Mouse (Mus musculus) adrenal gland, postnatal 36 days (tissue): ENCODE results near the gene Pdzd2. TPM values are rescaled to one million over a fixed set of nuclear protein-coding genes. Genes with fewer than 3 reads are reported as not detected.

Experiments
- DNase-seq, 2 experiments: peaks; one replicate each; pipeline ENCODE4 v3.0.0; 2021; ENCODE audit warnings: mixed read lengths in 1 of 2
- total RNA-seq, 2 experiments: library from RNA; stranded (reverse); gene quantifications; 2 replicates each; pipeline ENCODE4 v1.2.3; 2021

Gene Pdzd2
- total RNA-seq, 2 experiments from 2014 or later, result 11.1 to 15.9 TPM

GRCm38 (mm10) chr15:12732613-12733012 lies 7.1 kb downstream of the Pdzd2 start:
- no peak for DNase-seq

GRCm38 (mm10) chr15:12728381-12728780 lies 11.3 kb downstream of the Pdzd2 start:
- DNase-seq, result no peak

GRCm38 (mm10) chr15:12725256-12725655 lies 14.5 kb downstream of the Pdzd2 start:
- no peak for DNase-seq

- no peak for DNase-seq
These were observed 17.8 kb downstream of the Pdzd2 start for GRCm38 (mm10) chr15:12721684-12722500.

GRCm38 (mm10) chr15:12718819-12719218 lies 20.9 kb downstream of the Pdzd2 start:
- no peak for DNase-seq

GRCm38 (mm10) chr15:12717410-12717809 lies 22.3 kb downstream of the Pdzd2 start:
- DNase-seq, result no peak

- peak in 1 of 2 experiments; percentile 51 for DNase-seq
These were observed 22.8 kb downstream of the Pdzd2 start for GRCm38 (mm10) chr15:12716881-12717280.

- DNase-seq, result no peak
These were observed 25.4 kb downstream of the Pdzd2 start for GRCm38 (mm10) chr15:12714322-12714721.

GRCm38 (mm10) chr15:12713216-12713615 lies 26.5 kb downstream of the Pdzd2 start:
- no peak for DNase-seq

GRCm38 (mm10) chr15:12710036-12710435 lies 29.7 kb downstream of the Pdzd2 start:
- no peak for DNase-seq

GRCm38 (mm10) chr15:12708297-12708696 lies 31.4 kb downstream of the Pdzd2 start:
- DNase-seq, result no peak

GRCm38 (mm10) chr15:12706902-12707301 lies 32.8 kb downstream of the Pdzd2 start:
- no peak for DNase-seq

- DNase-seq, result peak; percentile 67 to 75
These were observed 39.4 kb downstream of the Pdzd2 start for GRCm38 (mm10) chr15:12700367-12700766.

GRCm38 (mm10) chr15:12697741-12698140 lies 42.0 kb downstream of the Pdzd2 start:
- DNase-seq, result no peak

- DNase-seq, result no peak
These were observed 42.8 kb downstream of the Pdzd2 start for GRCm38 (mm10) chr15:12696889-12697288.

GRCm38 (mm10) chr15:12689716-12690381 lies 49.9 kb downstream of the Pdzd2 start:
- peak; percentile 5 to 53 for DNase-seq

GRCm38 (mm10) chr15:12682549-12682948 lies 57.2 kb downstream of the Pdzd2 start:
- DNase-seq, result no peak

- DNase-seq, result no peak
These were observed 57.8 kb downstream of the Pdzd2 start for GRCm38 (mm10) chr15:12681891-12682290.

GRCm38 (mm10) chr15:12680750-12681149 lies 59.0 kb downstream of the Pdzd2 start:
- DNase-seq, result no peak

- no peak for DNase-seq
These were observed 59.7 kb downstream of the Pdzd2 start for GRCm38 (mm10) chr15:12679996-12680395.

- DNase-seq, result no peak
These were observed 61.1 kb downstream of the Pdzd2 start for GRCm38 (mm10) chr15:12678540-12679112.

GRCm38 (mm10) chr15:12675366-12675765 lies 64.4 kb downstream of the Pdzd2 start:
- DNase-seq, result no peak

- DNase-seq, result no peak
These were observed 65.7 kb downstream of the Pdzd2 start for GRCm38 (mm10) chr15:12674026-12674425.
